Mouse (Mus musculus) Muller cell, postnatal 12 days (primary cell): ENCODE measurements around the gene Sync.

Experiments used
- DNase-seq: peaks from one replicate; pipeline ENCODE4 v3.0.0-alpha.2; 2015; ENCODE audit errors: inconsistent ontology term

Gene Sync

GRCm38 (mm10) chr4:129261196-129261595 lies 26.2 kb upstream of the Sync start, which contains the start of gene C77080:
Gene C77080, minus strand, starts transcription at chr4:129261404.
- no peak for DNase-seq

- DNase-seq = peak; percentile 78
Measured at GRCm38 (mm10) chr4:129263225-129264021, 24.0 kb upstream of the Sync start.

GRCm38 (mm10) chr4:129266191-129266590 lies 21.2 kb upstream of the Sync start:
- DNase-seq = no peak

GRCm38 (mm10) chr4:129266821-129267220 lies 20.6 kb upstream of the Sync start:
- DNase-seq = no peak

- no peak for DNase-seq
Measured at GRCm38 (mm10) chr4:129268698-129269097, 18.7 kb upstream of the Sync start.

- no peak for DNase-seq
Measured at GRCm38 (mm10) chr4:129271991-129272755, 15.2 kb upstream of the Sync start.

- peak; percentile 54 for DNase-seq
Measured at GRCm38 (mm10) chr4:129272756-129273046, 14.7 kb upstream of the Sync start.

- DNase-seq = peak; percentile 97
Measured at GRCm38 (mm10) chr4:129276453-129276865, 11.0 kb upstream of the Sync start.

GRCm38 (mm10) chr4:129282786-129283185 lies 4.6 kb upstream of the Sync start:
- DNase-seq = no peak

GRCm38 (mm10) chr4:129283226-129283625 lies 4.2 kb upstream of the Sync start:
- no peak for DNase-seq

GRCm38 (mm10) chr4:129284685-129285084 lies 2.7 kb upstream of the Sync start:
- DNase-seq = no peak

- peak; percentile 61 for DNase-seq
Measured at GRCm38 (mm10) chr4:129286001-129286682, 1.3 kb upstream of the Sync start.

- DNase-seq = peak; percentile 89
Measured at GRCm38 (mm10) chr4:129286683-129287471, 540 bp upstream of the Sync start.

GRCm38 (mm10) chr4:129288067-129288466 lies 650 bp downstream of the Sync start:
- DNase-seq = peak; percentile 30

GRCm38 (mm10) chr4:129289671-129290070 lies 2.3 kb downstream of the Sync start:
- no peak for DNase-seq

- DNase-seq = no peak
Measured at GRCm38 (mm10) chr4:129292831-129293230, 5.4 kb downstream of the Sync start.

GRCm38 (mm10) chr4:129293702-129294101 lies 6.3 kb downstream of the Sync start:
- DNase-seq = no peak

- DNase-seq = no peak
Measured at GRCm38 (mm10) chr4:129295188-129295587, 7.8 kb downstream of the Sync start.

- no peak for DNase-seq
Measured at GRCm38 (mm10) chr4:129296066-129296465, 8.6 kb downstream of the Sync start.

GRCm38 (mm10) chr4:129297724-129298123 lies 10.3 kb downstream of the Sync start:
- no peak for DNase-seq

- peak; percentile 39 for DNase-seq
Measured at GRCm38 (mm10) chr4:129299121-129299520, 11.7 kb downstream of the Sync start.

- DNase-seq = peak; percentile 32
Measured at GRCm38 (mm10) chr4:129303401-129303800, 16.0 kb downstream of the Sync start.
